Mouse (Mus musculus) forebrain, embryonic 11.5 days (tissue): ENCODE measurements around the gene Ruvbl2. TPM values are rescaled to one million over a fixed set of nuclear protein-coding genes. Genes with fewer than 3 reads are reported as not detected.

Source experiments
- ATAC-seq: fragments of 200-750 bp; cut with Nextera tagmentation; replicated peaks from 2 replicates; pipeline ENCODE4 v1.8.0; 2017; ENCODE audit warnings: moderate TSS enrichment; ENCODE audit not compliant: low FRiP score
- DNase-seq: peaks from one replicate; pipeline ENCODE4 v3.0.0-alpha.2; 2017; ENCODE audit warnings: low spot score
- H3K27ac ChIP-seq: fragments of 300-500 bp; sonication (generic); 2 replicates; pipeline ENCODE4 v1.5.1; 2014; ENCODE audit warnings: low read depth, low read length
- H3K27me3 ChIP-seq: fragments of 300-500 bp; sonication (generic); 2 replicates; pipeline ENCODE4 v1.6.1; 2014; ENCODE audit warnings: mild to moderate bottlenecking, low read length, mixed read lengths; ENCODE audit not compliant: control insufficient read depth, insufficient read depth
- H3K36me3 ChIP-seq: fragments of 300-500 bp; sonication (generic); 2 replicates; pipeline ENCODE4 v1.6.1; 2014; ENCODE audit warnings: mild to moderate bottlenecking, low read length, moderate library complexity, mixed read lengths; ENCODE audit not compliant: control insufficient read depth, insufficient read depth
- H3K4me1 ChIP-seq: fragments of 300-500 bp; sonication (generic); replicated peaks from 2 replicates; pipeline ENCODE4 v1.6.1; 2014; ENCODE audit warnings: low read length, mixed read lengths; ENCODE audit not compliant: control insufficient read depth, insufficient read depth
- H3K4me2 ChIP-seq: fragments of 300-500 bp; sonication (generic); 2 replicates; pipeline ENCODE4 v1.6.1; 2014; ENCODE audit warnings: low read depth, mild to moderate bottlenecking, low read length, moderate library complexity, mixed read lengths; ENCODE audit not compliant: severe bottlenecking
- H3K4me3 ChIP-seq: fragments of 300-500 bp; sonication (generic); 2 replicates; pipeline ENCODE4 v1.5.1; 2014; ENCODE audit warnings: low read depth, low read length
- H3K9ac ChIP-seq: fragments of 300-500 bp; sonication (generic); 2 replicates; pipeline ENCODE4 v1.6.1; 2014; ENCODE audit warnings: low read length
- H3K9me3 ChIP-seq: fragments of 300-500 bp; sonication (generic); 2 replicates; pipeline ENCODE4 v1.6.1; 2016; ENCODE audit warnings: low read length, mixed read lengths; ENCODE audit not compliant: control insufficient read depth
- whole genome bisulfite sequencing: fragments of 180-500 bp; shearing (Covaris S2); extraction: QIAGEN DNeasy Blood & Tissue Kit; methylation state at CpG from one replicate; pipeline ENCODE4 v1.1.7; 2014; 5-methylcytosine and 5-hydroxymethylcytosine counted together
- polyA plus RNA-seq: library from polyadenylated mRNA; unstranded; fragments of >200 nt; fragmentation: Nextera tagmentation; extraction: Ambion mirVana; gene quantifications from 2 replicates; pipeline ENCODE4 v1.2.1, GENCODE M21; 2014

Ruvbl2 gene
- polyA plus RNA-seq, 1 experiment from 2014 or later, result 175 TPM

- peak overlapping the region; percentile 81 for H3K4me2 ChIP-seq
- H3K36me3 ChIP-seq, result peaks cover 8% of the 10 kb centered on the region; the same call in 1 of the 2 replicates
- H3K9me3 ChIP-seq, result no peaks in the 10 kb centered on the region
- no peaks in the 10 kb centered on the region for H3K27me3 ChIP-seq
- H3K4me3 ChIP-seq, result peak overlapping the region; percentile 82
- H3K4me1 ChIP-seq, result peaks cover 10% of the 10 kb centered on the region; the same call in 1 of the 2 replicates
- DNase-seq (peak; percentile 94), ATAC-seq (peak; percentile 74)
- under 1% methylated on average over 42 of the region's 43 CpGs for WGBS
- H3K27ac ChIP-seq, result peak overlapping the region; percentile 89
- peak overlapping the region; percentile 92 for H3K9ac ChIP-seq
These were observed 21.1 kb upstream of the Ruvbl2 start for GRCm38 (mm10) chr7:45458748-45459563.

DNA sequence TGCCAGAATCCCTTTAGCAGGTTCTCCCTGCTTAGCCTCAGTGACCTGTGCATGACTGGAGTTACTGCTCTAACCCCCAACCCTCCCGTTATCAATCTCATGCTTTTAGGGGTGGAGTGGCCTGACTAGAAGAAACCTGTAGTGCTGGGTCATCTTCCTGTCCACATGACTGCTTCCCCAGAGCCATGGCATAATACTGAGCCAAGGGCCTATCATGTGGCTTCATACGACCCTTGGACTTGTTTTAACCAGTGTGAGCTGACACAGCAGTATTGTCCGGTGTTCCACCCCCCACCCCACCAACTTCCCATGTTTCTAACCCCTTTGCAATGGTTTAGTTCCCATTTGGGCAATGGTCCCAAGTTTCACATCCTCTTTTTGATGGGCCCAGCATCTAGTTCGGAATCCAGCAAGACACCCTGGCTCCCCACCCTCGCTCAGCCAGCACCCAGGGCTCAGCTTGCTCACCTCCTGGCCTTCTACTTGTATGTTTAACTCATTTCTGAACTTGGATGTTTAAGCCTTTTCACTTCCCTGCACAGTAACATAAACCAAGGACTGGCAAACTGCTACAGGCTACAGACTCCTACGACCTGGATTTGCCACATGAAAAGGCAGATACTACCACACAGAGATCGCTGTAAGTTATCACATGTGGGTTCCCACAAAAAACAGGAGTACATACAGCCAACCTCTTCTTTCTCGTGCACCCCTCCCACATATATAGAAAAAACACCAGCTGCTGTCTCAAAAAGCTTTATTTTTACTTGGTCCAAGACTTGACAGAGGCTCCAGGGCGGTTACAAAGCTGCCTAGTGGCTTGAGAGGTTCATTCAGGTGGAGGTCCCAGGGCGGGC is 19.5 kb upstream of the Ruvbl2 start:
- ATAC-seq, result no peak
- peak overlapping the region; percentile 81 for H3K4me2 ChIP-seq
- no peak overlapping the region; the same call in 1 of the 2 replicates for H3K9ac ChIP-seq
- DNase-seq, result no peak
- WGBS, result 81% methylated on average over 9 of the region's 10 CpGs
- no peak overlapping the region for H3K27ac ChIP-seq
- no peaks in the 10 kb centered on the region for H3K27me3 ChIP-seq
- peak overlapping the region; percentile 82 for H3K4me3 ChIP-seq
- no peaks in the 10 kb centered on the region for H3K9me3 ChIP-seq
- peaks cover 10% of the 10 kb centered on the region; the same call in 1 of the 2 replicates for H3K4me1 ChIP-seq
- H3K36me3 ChIP-seq, result peaks cover 3% of the 10 kb centered on the region; the same call in 1 of the 2 replicates

- H3K4me2 ChIP-seq, result no peak overlapping the region
- WGBS, result 70% methylated on average over 9 of the region's 9 CpGs
- DNase-seq, result no peak
These were observed 18.9 kb upstream of the Ruvbl2 start for GRCm38 (mm10) chr7:45456721-45457203.

GRCm38 (mm10) chr7:45455932-45456696 is 18.2 kb upstream of the Ruvbl2 start:
- ATAC-seq, result no peak
- 77% methylated on average over 13 of the region's 13 CpGs for WGBS
- H3K36me3 ChIP-seq, result peaks cover 3% of the 10 kb centered on the region; the same call in 1 of the 2 replicates
- no peak overlapping the region for H3K9ac ChIP-seq
- no peaks in the 10 kb centered on the region for H3K27me3 ChIP-seq
- H3K4me3 ChIP-seq, result no peak overlapping the region
- no peak for DNase-seq
- H3K9me3 ChIP-seq, result no peaks in the 10 kb centered on the region
- H3K4me1 ChIP-seq, result peaks cover 10% of the 10 kb centered on the region; the same call in 1 of the 2 replicates
- no peak overlapping the region for H3K4me2 ChIP-seq
- no peak overlapping the region for H3K27ac ChIP-seq

More at GRCm38 (mm10) chr7:45456721-45457203, 18.9 kb upstream of the Ruvbl2 start:
- H3K9me3 ChIP-seq, result no peaks in the 10 kb centered on the region
- H3K27ac ChIP-seq, result no peak overlapping the region
- H3K9ac ChIP-seq, result no peak overlapping the region
- H3K4me1 ChIP-seq, result peaks cover 10% of the 10 kb centered on the region; the same call in 1 of the 2 replicates
- H3K36me3 ChIP-seq, result peaks cover 3% of the 10 kb centered on the region; the same call in 1 of the 2 replicates
- no peak for ATAC-seq
- H3K4me3 ChIP-seq, result no peak overlapping the region
- no peaks in the 10 kb centered on the region for H3K27me3 ChIP-seq

DNA sequence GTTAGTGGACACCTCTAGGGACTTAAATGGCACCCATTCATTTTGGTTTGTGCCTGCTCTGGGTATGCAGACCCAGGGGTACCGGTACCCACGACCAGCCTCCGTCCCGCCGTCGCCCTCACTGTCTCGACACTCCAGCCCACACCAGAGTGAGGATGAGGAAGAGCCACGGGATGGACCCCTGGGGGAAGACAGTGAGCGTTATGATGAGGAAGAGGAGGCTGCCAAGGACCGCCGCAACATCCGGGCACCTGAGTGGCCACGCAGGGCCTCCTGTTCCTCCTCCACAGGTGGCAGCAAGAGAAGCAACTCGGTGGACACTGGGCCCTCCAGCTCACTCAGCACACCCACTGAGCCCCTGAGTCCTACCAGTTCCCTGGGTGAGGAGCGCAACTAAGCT is 17.1 kb upstream of the Ruvbl2 start:
- WGBS, result 84% methylated on average over 15 of the region's 15 CpGs
- H3K4me3 ChIP-seq, result no peak overlapping the region
- H3K27ac ChIP-seq, result no peak overlapping the region
- DNase-seq, result no peak
- no peaks in the 10 kb centered on the region for H3K27me3 ChIP-seq
- peaks cover 3% of the 10 kb centered on the region; the same call in 1 of the 2 replicates for H3K36me3 ChIP-seq
- H3K4me2 ChIP-seq, result no peak overlapping the region
- ATAC-seq, result no peak
- H3K9me3 ChIP-seq, result no peaks in the 10 kb centered on the region
- H3K4me1 ChIP-seq, result no peaks in the 10 kb centered on the region; the same call in 1 of the 2 replicates
- no peak overlapping the region for H3K9ac ChIP-seq

- H3K36me3 ChIP-seq, result no peaks in the 10 kb centered on the region
These were observed 13.6 kb upstream of the Ruvbl2 start for GRCm38 (mm10) chr7:45451344-45451982.

DNA sequence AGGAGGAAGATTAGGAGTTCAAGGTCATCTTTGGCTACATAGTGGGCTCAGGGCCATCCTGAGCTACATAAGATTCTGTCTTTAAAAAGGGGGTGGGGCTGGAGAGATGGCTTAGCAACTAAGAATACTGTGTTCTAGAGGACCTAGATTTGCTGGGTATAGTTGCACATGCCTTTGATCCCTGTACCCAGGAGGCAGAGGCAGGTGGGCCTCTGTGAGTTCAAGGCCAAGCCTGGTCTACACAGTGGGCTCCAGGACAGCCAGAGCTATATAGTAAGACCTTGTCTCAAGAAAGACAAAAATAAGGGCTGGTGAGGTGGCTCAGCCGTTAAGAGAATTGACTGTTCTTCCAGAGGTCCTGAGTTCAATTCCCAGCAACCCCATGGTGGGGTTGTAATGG is 12.1 kb upstream of the Ruvbl2 start:
- no peak for ATAC-seq
- H3K9ac ChIP-seq, result no peak overlapping the region
- H3K27ac ChIP-seq, result no peak overlapping the region
- DNase-seq, result no peak
- 93% methylated on average over 1 of the region's 1 CpGs for WGBS
- no peak overlapping the region for H3K4me2 ChIP-seq
- H3K9me3 ChIP-seq, result no peaks in the 10 kb centered on the region
- H3K4me3 ChIP-seq, result no peak overlapping the region
- no peaks in the 10 kb centered on the region for H3K36me3 ChIP-seq
- H3K27me3 ChIP-seq, result no peaks in the 10 kb centered on the region
- H3K4me1 ChIP-seq, result no peaks in the 10 kb centered on the region

More at GRCm38 (mm10) chr7:45451344-45451982, 13.6 kb upstream of the Ruvbl2 start:
- ATAC-seq (peak; percentile 71), DNase-seq (peak; percentile 90)
- H3K27me3 ChIP-seq, result no peaks in the 10 kb centered on the region
- H3K4me3 ChIP-seq, result no peak overlapping the region
- H3K9me3 ChIP-seq, result no peaks in the 10 kb centered on the region
- no peaks in the 10 kb centered on the region for H3K4me1 ChIP-seq
- H3K27ac ChIP-seq, result no peak overlapping the region
- no peak overlapping the region for H3K9ac ChIP-seq
- WGBS, result 52% methylated on average over 23 of the region's 23 CpGs
- H3K4me2 ChIP-seq, result no peak overlapping the region
